Mouse (Mus musculus): ENCODE measurements around the gene Chpt1.
A peak's percentile ranks its signal among the peaks of the same experiment; 100 is the strongest.
"Not testable (repeated sequence)": the region's sequence is repeated elsewhere in the genome, so short reads cannot be mapped to it uniquely, and the experiment has no call there.

Gene Chpt1

GRCm38 (mm10) chr10:88494959-88495587 is 8.8 kb downstream of the Chpt1 start:
- DNase-seq (ENCODE audit: low spot score in 2 of 2) = no peak

DNA sequence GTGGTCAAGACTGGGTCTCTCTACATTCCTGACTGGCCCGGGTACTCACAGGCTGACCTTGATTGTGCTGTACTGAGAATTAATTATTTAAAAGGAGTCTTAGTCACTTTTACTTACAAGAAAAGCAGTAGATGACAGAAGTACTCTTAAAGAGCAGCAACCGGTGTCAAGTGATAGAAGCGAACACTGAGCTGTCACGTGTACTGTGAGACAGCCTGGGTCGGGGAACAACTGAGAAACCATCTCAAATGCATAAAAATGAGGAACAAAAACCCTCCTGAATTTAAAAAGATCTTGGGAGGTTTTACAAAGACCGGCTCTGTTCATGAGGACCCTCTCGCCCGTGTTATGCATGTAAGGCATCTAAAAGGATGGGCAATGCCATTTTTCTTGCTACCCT is 11.2 kb downstream of the Chpt1 start:
- DNase-seq (ENCODE audit: low spot score in 2 of 2) = no peak

DNA sequence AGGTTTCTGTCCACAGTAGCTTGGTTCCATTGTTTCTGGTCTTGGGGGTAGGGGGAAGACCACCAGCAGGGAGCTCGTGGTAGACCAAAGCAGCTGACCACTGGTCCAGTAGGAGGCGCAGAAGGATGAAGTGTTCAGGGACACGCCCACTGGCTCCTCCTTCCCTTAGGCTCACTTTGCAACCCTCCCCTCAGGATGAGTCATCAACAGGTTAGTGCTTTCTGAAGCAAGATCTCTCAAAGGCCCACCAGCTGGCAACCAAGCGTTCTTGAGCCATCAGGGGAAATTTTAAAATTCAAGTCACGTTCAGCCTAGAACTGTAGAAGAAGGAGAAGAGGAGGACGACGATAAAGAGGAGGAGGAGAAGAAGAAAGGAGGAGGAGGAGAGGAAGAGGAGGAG is 12.2 kb downstream of the Chpt1 start:
- DNase-seq (ENCODE audit: low spot score in 2 of 2) = no peak

DNA sequence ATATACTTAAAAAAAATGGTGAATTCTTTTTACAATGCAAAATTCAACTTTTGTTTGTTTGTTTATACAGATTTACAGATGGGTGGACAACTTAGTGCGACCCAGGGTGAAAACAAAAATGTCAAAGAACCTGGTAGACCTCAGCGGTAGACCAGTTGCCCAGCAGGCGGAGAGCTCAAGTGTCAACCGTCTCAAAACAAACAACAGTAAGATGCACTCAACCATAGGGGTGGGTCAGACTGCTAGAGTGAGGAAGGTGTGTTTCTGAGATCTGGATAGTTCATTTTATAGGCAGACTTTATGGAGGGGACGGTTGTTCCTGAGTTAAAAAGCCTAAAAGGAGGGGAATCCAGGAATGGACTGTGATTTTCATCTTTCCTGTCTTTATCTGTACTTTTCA is 15.2 kb downstream of the Chpt1 start:
- no peak for DNase-seq (ENCODE audit: low spot score in 2 of 2)

DNA sequence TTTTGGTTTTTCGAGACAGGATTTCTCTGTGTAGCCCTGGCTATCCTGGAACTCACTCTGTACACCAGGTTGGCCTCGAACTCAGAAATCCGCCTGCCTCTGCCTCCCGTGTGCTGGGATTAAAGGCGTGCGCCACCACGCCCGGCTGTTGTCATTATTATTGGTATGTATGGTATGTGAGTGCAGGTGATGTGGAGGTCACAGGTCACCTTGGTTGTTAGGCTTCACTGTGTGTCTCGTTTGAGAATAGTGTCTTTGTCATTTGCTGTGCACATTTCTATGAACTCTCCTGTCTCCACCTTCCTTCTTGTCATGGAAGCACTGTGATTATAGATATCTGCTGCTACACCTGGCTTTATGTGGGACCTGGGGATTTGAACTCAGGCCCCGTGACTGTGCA is 21.0 kb downstream of the Chpt1 start:
- DNase-seq (ENCODE audit: low spot score in 2 of 2) = not testable (repeated sequence)

DNA sequence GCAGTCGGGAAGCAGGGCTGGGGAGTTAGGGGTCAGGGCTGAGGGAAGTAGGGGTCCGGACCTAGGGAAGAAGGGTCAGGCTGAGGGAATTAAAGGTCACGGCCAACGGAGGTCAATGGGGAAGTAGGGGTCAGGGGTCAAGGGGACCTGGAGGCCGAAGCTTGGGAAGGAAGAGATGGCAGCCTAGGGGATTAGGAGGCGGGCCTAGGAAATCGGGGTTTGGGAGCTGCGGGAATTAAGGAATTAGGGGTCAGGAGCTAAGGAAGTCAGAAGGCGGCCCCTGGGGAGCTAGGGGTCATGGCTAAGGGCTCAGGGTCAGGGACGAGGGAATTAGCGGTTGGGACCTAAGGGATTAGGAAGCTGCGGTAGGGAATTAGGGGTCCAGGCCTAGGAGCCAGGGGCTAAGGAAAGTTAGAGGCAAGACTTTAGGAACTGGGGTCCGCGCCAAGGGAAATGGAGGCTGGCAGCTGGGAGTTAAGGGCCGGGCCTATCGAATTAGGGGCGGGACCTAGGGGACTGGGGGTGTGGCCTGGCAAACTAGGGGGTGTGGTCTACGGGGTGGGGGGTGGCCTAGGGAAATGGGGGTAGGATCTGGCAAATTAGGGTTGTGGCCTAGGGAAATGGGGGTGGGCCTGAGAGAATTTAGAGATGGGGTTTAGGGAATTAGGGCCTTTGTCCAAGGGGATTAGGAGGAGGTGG is 43.6 kb downstream of the Chpt1 start:
- no peak for DNase-seq (ENCODE audit: low spot score in 2 of 2)

DNA sequence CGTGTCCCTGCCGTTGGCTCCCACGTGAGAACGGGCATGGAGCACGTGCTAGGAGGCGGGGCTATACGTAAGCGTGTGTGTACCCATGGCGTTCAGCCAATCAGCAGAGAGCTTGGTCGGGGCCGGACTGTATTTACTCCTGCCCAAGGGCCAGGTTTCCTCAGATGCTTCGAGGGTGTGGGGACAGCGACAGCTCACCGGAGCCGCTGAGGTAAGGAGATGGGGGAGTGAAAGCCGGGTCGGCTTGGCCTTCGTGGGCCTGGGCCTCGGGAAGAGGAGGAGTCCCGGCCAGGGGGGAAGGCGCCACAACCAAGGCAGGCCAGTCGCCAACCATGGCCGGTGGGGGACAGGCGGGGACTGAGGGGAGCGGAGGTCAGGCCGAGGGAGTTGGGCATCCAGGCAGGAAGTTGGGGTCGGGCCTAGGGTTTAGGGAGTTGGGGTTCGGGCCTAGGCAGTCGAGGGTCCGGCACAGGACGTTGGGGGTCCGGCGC is 44.3 kb downstream of the Chpt1 start, which contains the start of gene Sycp3:
Gene Sycp3 (plus strand): TSS at position 68 of the 491 bp plus-strand sequence.
- no peak for DNase-seq (ENCODE audit: low spot score in 2 of 2)

- DNase-seq (ENCODE audit: low spot score in 2 of 2) = no peak
These were observed 46.1 kb downstream of the Chpt1 start for GRCm38 (mm10) chr10:88457816-88458215.

- DNase-seq (ENCODE audit: low spot score in 2 of 2) = no peak
These were observed 51.9 kb downstream of the Chpt1 start for GRCm38 (mm10) chr10:88451990-88452389.

DNA sequence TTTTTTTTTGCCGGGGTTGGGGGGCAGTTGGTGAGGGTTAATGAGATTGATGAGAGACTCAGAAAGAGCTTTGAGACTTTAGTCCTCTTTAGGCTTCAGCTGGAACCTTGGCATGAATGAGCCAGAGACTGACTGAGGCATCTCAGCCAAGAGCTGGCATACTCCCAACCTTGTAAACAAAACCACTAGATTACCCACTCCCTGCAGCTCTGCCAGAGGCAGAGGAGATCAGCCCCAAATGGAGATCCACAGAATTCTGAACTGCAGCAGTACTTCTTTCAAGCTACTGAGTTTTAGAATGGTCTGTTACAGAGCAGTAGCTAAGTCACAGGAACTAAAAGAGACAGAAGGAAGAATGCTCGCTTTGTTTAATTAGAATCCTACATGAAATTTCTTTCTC is 52.7 kb downstream of the Chpt1 start:
- DNase-seq (ENCODE audit: low spot score in 2 of 2) = peak in 1 of 2 experiments; percentile 47

DNA sequence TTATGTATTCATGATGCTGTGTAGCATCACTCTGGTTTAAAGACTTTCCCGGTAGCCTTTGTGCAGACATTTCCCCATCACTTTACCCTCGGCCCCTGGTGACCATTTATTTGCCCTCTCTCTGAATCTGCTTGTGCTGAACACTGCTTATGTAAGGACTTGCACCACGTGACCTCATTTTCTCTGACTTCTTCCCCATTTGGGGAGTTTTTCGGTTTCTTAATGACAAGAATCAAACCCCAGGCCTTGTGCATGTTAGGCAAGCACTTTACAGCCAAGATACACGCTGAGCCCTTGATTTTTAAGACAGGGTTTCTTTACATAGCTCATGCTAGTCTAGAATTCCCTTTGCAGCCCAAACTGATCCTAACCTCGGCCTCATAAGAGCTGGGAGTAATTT is 62.6 kb downstream of the Chpt1 start:
- DNase-seq (ENCODE audit: low spot score in 2 of 2) = no peak

- no peak for DNase-seq (ENCODE audit: low spot score in 2 of 2)
These were observed 75.9 kb downstream of the Chpt1 start for GRCm38 (mm10) chr10:88427998-88428397.

- no peak for DNase-seq (ENCODE audit: low spot score in 2 of 2)
These were observed 77.0 kb downstream of the Chpt1 start for GRCm38 (mm10) chr10:88426896-88427295.

- DNase-seq (ENCODE audit: low spot score in 2 of 2) = peak in 1 of 2 experiments; percentile 58
These were observed 77.6 kb downstream of the Chpt1 start for GRCm38 (mm10) chr10:88426158-88426816.

- no peak for DNase-seq (ENCODE audit: low spot score in 2 of 2)
These were observed 83.0 kb downstream of the Chpt1 start for GRCm38 (mm10) chr10:88420655-88421435.

GRCm38 (mm10) chr10:88420141-88420541 is 83.7 kb downstream of the Chpt1 start:
- no peak for DNase-seq (ENCODE audit: low spot score in 2 of 2)

GRCm38 (mm10) chr10:88417686-88418085 is 86.2 kb downstream of the Chpt1 start:
- no peak for DNase-seq (ENCODE audit: low spot score in 2 of 2)

DNA sequence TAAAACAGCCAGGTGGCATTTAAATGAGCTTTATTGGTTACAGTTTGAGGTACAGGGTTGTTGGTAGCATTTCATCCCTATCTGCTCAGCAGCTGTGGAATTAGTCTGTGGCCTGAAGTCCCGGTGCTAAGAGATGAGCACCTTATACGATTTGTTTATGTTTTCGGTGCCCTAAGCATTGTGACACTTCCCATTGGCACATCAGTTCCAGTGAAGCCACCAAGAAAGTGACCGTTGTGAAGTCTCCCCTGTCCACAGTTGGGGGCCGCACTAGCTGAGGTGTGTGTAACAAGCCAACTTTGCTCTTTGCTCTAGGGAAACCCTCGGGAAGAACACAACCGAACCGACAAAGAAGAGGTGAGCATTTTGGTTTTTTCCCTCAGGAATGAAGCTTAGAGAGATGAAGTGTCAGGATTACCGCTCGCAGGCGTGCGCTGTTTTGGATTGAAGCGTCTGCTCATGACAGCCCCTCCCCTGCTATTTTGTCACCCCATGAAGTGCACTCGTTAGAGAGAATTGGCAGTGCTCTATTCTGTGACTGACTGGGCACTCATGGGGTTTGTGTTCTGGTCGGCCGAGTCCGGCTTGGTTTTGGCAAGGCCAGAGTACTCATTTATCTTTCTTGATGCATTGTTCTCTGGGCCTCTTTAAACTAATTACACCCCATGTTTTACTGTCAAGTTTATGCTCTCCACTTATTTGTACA is 91.4 kb downstream of the Chpt1 start:
- DNase-seq (ENCODE audit: low spot score in 2 of 2) = no peak

DNA sequence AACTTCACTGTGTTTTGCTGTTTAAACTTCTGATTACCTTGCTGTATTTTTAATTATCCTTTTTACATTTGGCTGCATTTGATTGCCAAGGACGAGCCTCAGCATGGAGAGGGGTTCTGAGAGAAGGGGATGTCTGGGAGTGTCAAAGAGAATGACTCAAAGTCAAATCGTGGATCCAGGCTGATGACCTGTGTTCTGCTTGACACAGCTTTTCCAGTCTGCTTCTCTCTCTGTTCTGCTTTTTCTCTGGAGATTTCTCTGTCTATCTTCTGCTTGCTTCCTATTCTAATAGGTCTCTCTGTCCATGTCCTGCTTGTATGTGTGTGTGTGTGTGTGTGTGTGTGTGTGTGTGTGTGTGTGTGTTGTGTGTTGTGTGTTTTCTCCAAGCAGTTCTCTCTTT is 94.1 kb downstream of the Chpt1 start:
- no peak for DNase-seq (ENCODE audit: low spot score in 2 of 2)

GRCm38 (mm10) chr10:88407875-88408631 is 95.8 kb downstream of the Chpt1 start:
- no peak for DNase-seq (ENCODE audit: low spot score in 2 of 2)

DNA sequence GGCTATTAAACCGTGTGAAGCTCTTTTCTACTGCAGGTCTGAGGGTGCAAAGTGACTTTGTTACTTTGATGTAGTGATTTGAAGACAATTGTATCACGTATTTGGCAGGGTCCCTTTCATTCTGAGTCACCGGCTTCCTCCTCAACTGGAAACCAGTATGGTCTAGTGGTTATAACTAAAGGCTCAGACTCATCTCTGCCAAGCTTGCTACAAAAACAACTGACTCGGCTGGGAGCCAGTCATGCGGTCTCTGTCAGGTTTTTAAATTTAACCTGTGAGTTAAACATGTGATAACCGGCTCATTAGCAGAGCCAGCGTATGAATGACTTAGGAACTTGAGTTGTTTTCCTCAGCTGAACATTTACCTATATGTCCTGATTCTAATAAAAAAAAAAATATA is 98.1 kb downstream of the Chpt1 start:
- peak in 1 of 2 experiments; percentile 29 for DNase-seq (ENCODE audit: low spot score in 2 of 2)

Data from left cerebral cortex, adult 9 months (tissue).